Mouse (Mus musculus): ENCODE results near the gene Dirc2. TPM values are rescaled to one million over a fixed set of nuclear protein-coding genes. Genes with fewer than 3 reads are reported as not detected.
A peak's percentile ranks its signal among the peaks of the same experiment; 100 is the strongest.

The Dirc2 gene
- polyA plus RNA-seq, 1 experiment from 2014 or later = 16.7 TPM

GRCm38 (mm10) chr16:35660222-35660621, 108.9 kb downstream of the Dirc2 start:
- Histone ChIP-seq H3K4me1 (ENCODE audit: control insufficient read depth, insufficient read depth, low read length) (peaks cover 5% of the 10 kb centered on the region; the same call in 1 of the 2 replicates), H3K9me3 (replicated peaks; ENCODE audit: control insufficient read depth, low read length) (no peaks in the 10 kb centered on the region), H3K4me3 (ENCODE audit: low read depth, low read length) (peak overlapping the region; percentile 34), H3K4me2 (ENCODE audit: low read depth, low read length) (peak overlapping the region; percentile 58), H3K27ac (replicated peaks; ENCODE audit: low read depth, low read length) (no peak overlapping the region), H3K9ac (replicated peaks; ENCODE audit: low read length) (peak overlapping the region; percentile 22; the same call in 1 of the 2 replicates), H3K27me3 (ENCODE audit: control insufficient read depth, insufficient read depth, low read length) (peaks cover 26% of the 10 kb centered on the region), H3K36me3 (replicated peaks; ENCODE audit: control insufficient read depth, insufficient read depth, low read depth, low read length) (no peaks in the 10 kb centered on the region)
- ATAC-seq (replicated peaks; ENCODE audit: insufficient number of reproducible peaks, low FRiP score, low TSS enrichment, low read depth) = no peak
- DNase-seq (ENCODE audit: low spot score) = peak; percentile 7
- 9% methylated on average over 31 of the region's 36 CpGs for WGBS

GRCm38 (mm10) chr16:35653951-35654350, 115.2 kb downstream of the Dirc2 start:
- Histone ChIP-seq H3K9ac (replicated peaks; ENCODE audit: low read length) (no peak overlapping the region), H3K27ac (replicated peaks; ENCODE audit: low read depth, low read length) (no peak overlapping the region), H3K9me3 (replicated peaks; ENCODE audit: control insufficient read depth, low read length) (no peaks in the 10 kb centered on the region), H3K27me3 (ENCODE audit: control insufficient read depth, insufficient read depth, low read length) (peaks cover 4% of the 10 kb centered on the region; the same call in 1 of the 2 replicates), H3K4me1 (ENCODE audit: control insufficient read depth, insufficient read depth, low read length) (no peaks in the 10 kb centered on the region), H3K4me2 (ENCODE audit: low read depth, low read length) (no peak overlapping the region), H3K4me3 (ENCODE audit: low read depth, low read length) (no peak overlapping the region), H3K36me3 (replicated peaks; ENCODE audit: control insufficient read depth, insufficient read depth, low read depth, low read length) (no peaks in the 10 kb centered on the region)
- DNase-seq (ENCODE audit: low spot score) (no peak), ATAC-seq (replicated peaks; ENCODE audit: insufficient number of reproducible peaks, low FRiP score, low TSS enrichment, low read depth) (no peak)
- WGBS = 96% methylated on average over 5 of the region's 5 CpGs

GRCm38 (mm10) chr16:35652706-35653105, 116.5 kb downstream of the Dirc2 start:
- WGBS = 87% methylated on average over 3 of the region's 3 CpGs
- H3K4me1 ChIP-seq (ENCODE audit: control insufficient read depth, insufficient read depth, low read length) = no peaks in the 10 kb centered on the region
- H3K36me3 ChIP-seq (replicated peaks; ENCODE audit: control insufficient read depth, insufficient read depth, low read depth, low read length) = no peaks in the 10 kb centered on the region

GRCm38 (mm10) chr16:35652206-35652605, 117.0 kb downstream of the Dirc2 start:
- ATAC-seq (replicated peaks; ENCODE audit: insufficient number of reproducible peaks, low FRiP score, low TSS enrichment, low read depth) = no peak
- H3K9me3 ChIP-seq (replicated peaks; ENCODE audit: control insufficient read depth, low read length) = no peaks in the 10 kb centered on the region
- DNase-seq (ENCODE audit: low spot score) = no peak
- H3K36me3 ChIP-seq (replicated peaks; ENCODE audit: control insufficient read depth, insufficient read depth, low read depth, low read length) = no peaks in the 10 kb centered on the region
- H3K4me3 ChIP-seq (ENCODE audit: low read depth, low read length) = no peak overlapping the region
- H3K9ac ChIP-seq (replicated peaks; ENCODE audit: low read length) = no peak overlapping the region
- H3K27me3 ChIP-seq (ENCODE audit: control insufficient read depth, insufficient read depth, low read length) = no peaks in the 10 kb centered on the region
- WGBS = 69% methylated on average over 6 of the region's 6 CpGs
- no peaks in the 10 kb centered on the region for H3K4me1 ChIP-seq (ENCODE audit: control insufficient read depth, insufficient read depth, low read length)
- no peak overlapping the region for H3K4me2 ChIP-seq (ENCODE audit: low read depth, low read length)
- no peak overlapping the region for H3K27ac ChIP-seq (replicated peaks; ENCODE audit: low read depth, low read length)

More at GRCm38 (mm10) chr16:35652706-35653105, 116.5 kb downstream of the Dirc2 start:
- DNase-seq (ENCODE audit: low spot score) (no peak), ATAC-seq (replicated peaks; ENCODE audit: insufficient number of reproducible peaks, low FRiP score, low TSS enrichment, low read depth) (no peak)
- Histone ChIP-seq H3K27me3 (ENCODE audit: control insufficient read depth, insufficient read depth, low read length) (no peaks in the 10 kb centered on the region), H3K27ac (replicated peaks; ENCODE audit: low read depth, low read length) (no peak overlapping the region), H3K4me2 (ENCODE audit: low read depth, low read length) (no peak overlapping the region), H3K4me3 (ENCODE audit: low read depth, low read length) (no peak overlapping the region), H3K9ac (replicated peaks; ENCODE audit: low read length) (no peak overlapping the region), H3K9me3 (replicated peaks; ENCODE audit: control insufficient read depth, low read length) (no peaks in the 10 kb centered on the region)

- H3K36me3 ChIP-seq (replicated peaks; ENCODE audit: control insufficient read depth, insufficient read depth, low read depth, low read length) = no peaks in the 10 kb centered on the region
Observed at GRCm38 (mm10) chr16:35648862-35649261, 120.3 kb downstream of the Dirc2 start.

More at GRCm38 (mm10) chr16:35648862-35649261, 120.3 kb downstream of the Dirc2 start:
- H3K9me3 ChIP-seq (replicated peaks; ENCODE audit: control insufficient read depth, low read length) = no peaks in the 10 kb centered on the region
- no peak overlapping the region for H3K9ac ChIP-seq (replicated peaks; ENCODE audit: low read length)
- H3K27me3 ChIP-seq (ENCODE audit: control insufficient read depth, insufficient read depth, low read length) = no peaks in the 10 kb centered on the region
- no peak overlapping the region for H3K4me3 ChIP-seq (ENCODE audit: low read depth, low read length)
- ATAC-seq (replicated peaks; ENCODE audit: insufficient number of reproducible peaks, low FRiP score, low TSS enrichment, low read depth) (no peak), DNase-seq (ENCODE audit: low spot score) (no peak)
- 80% methylated on average over 4 of the region's 4 CpGs for WGBS
- H3K27ac ChIP-seq (replicated peaks; ENCODE audit: low read depth, low read length) = no peak overlapping the region
- H3K4me2 ChIP-seq (ENCODE audit: low read depth, low read length) = no peak overlapping the region
- H3K4me1 ChIP-seq (ENCODE audit: control insufficient read depth, insufficient read depth, low read length) = no peaks in the 10 kb centered on the region

Other genes starting within 250 kb of the Dirc2 start
- 2.9 and 4.3 TPM in 2 replicates for gene Sema5b, start 228.2 kb downstream of the Dirc2 start, polyA plus RNA-seq (2014; fragmentation: Nextera tagmentation; extraction: Ambion mirVana)
- 26.9 and 27.4 TPM in 2 replicates for gene Hspbap1, start 1.0 kb upstream of the Dirc2 start, polyA plus RNA-seq (2014; fragmentation: Nextera tagmentation; extraction: Ambion mirVana)
- 0.29 and 0.45 TPM in 2 replicates for gene Parp14, start 102.2 kb upstream of the Dirc2 start, polyA plus RNA-seq (2014; fragmentation: Nextera tagmentation; extraction: Ambion mirVana)
- 2.7 and 3.2 TPM in 2 replicates for gene Parp9, start 169.1 kb upstream of the Dirc2 start, polyA plus RNA-seq (2014; fragmentation: Nextera tagmentation; extraction: Ambion mirVana)
- gene Dtx3l, start 169.8 kb upstream of the Dirc2 start, polyA plus RNA-seq (2014; fragmentation: Nextera tagmentation; extraction: Ambion mirVana) = 3.1 and 3.7 TPM in 2 replicates
- 72.7 and 78.9 TPM in 2 replicates for gene Kpna1, start 209.4 kb upstream of the Dirc2 start, polyA plus RNA-seq (2014; fragmentation: Nextera tagmentation; extraction: Ambion mirVana)